Mouse (Mus musculus): Measurements from ENCODE around the gene Wdr45b.
"Not testable (repeated sequence)": the region's sequence is repeated elsewhere in the genome, so short reads cannot be mapped to it uniquely, and the experiment has no call there.

The Wdr45b gene

GRCm38 (mm10) chr11:121354091-121354707 is at the start of gene Wdr45b:
Wdr45b (minus strand) TSS chr11:121354445.
- in situ Hi-C loops (cut with MboI, MseI) = no loop called here

- in situ Hi-C loops (cut with MboI, MseI) = no loop called here
Observed at GRCm38 (mm10) chr11:121392405-121392804, 38.2 kb upstream of the Wdr45b start.

- in situ Hi-C loops (cut with MboI, MseI) = no loop called here
Observed at GRCm38 (mm10) chr11:121390793-121391192, 36.5 kb upstream of the Wdr45b start.

- in situ Hi-C loops (cut with MboI, MseI) = no loop called here
Observed at GRCm38 (mm10) chr11:121388554-121388945, 34.3 kb upstream of the Wdr45b start.

GRCm38 (mm10) chr11:121387750-121388553 is 33.7 kb upstream of the Wdr45b start, which contains the start of gene Rab40b:
Rab40b (minus strand) TSS chr11:121388251.
- in situ Hi-C loops (cut with MboI, MseI) = no loop called here

- in situ Hi-C loops (cut with MboI, MseI) = no loop called here
Observed at GRCm38 (mm10) chr11:121380294-121380693, 26.0 kb upstream of the Wdr45b start.

GRCm38 (mm10) chr11:121378644-121379043 is 24.4 kb upstream of the Wdr45b start:
- in situ Hi-C loops (cut with MboI, MseI) = no loop called here

- in situ Hi-C loops (cut with MboI, MseI) = loop anchor here in 1 of 2 experiments (5.0 kb wide), 1 partner anchor 79 kb away; the partner anchor contains the start of gene Tbcd
Observed at GRCm38 (mm10) chr11:121373305-121373704, 19.1 kb upstream of the Wdr45b start.

GRCm38 (mm10) chr11:121370337-121370994 is 16.2 kb upstream of the Wdr45b start:
- in situ Hi-C loops (cut with MboI, MseI) = loop anchor here in 1 of 2 experiments (5.0 kb wide), 1 partner anchor 82 kb away; the partner anchor contains the start of gene Tbcd

- in situ Hi-C loops (cut with MboI, MseI) = loop anchor here in 1 of 2 experiments (5.0 kb wide), 1 partner anchor 83 kb away; the partner anchor contains the start of gene Tbcd
Observed at GRCm38 (mm10) chr11:121369622-121370021, 15.4 kb upstream of the Wdr45b start.

GRCm38 (mm10) chr11:121368731-121369130 is 14.5 kb upstream of the Wdr45b start:
- in situ Hi-C loops (cut with MboI, MseI) = no loop called here

GRCm38 (mm10) chr11:121367170-121367707 is 13.0 kb upstream of the Wdr45b start:
- in situ Hi-C loops (cut with MboI, MseI) = no loop called here

GRCm38 (mm10) chr11:121362212-121362611 is 8.0 kb upstream of the Wdr45b start:
- in situ Hi-C loops (cut with MboI, MseI) = no loop called here

GRCm38 (mm10) chr11:121353326-121354090 is 737 bp downstream of the Wdr45b start:
- in situ Hi-C loops (cut with MboI, MseI) = no loop called here

- in situ Hi-C loops (cut with MboI, MseI) = not testable (repeated sequence)
Observed at GRCm38 (mm10) chr11:121348727-121349126, 5.5 kb downstream of the Wdr45b start.

GRCm38 (mm10) chr11:121348166-121348565 is 6.1 kb downstream of the Wdr45b start:
- in situ Hi-C loops (cut with MboI, MseI) = no loop called here

- in situ Hi-C loops (cut with MboI, MseI) = no loop called here
Observed at GRCm38 (mm10) chr11:121347036-121347435, 7.2 kb downstream of the Wdr45b start.

GRCm38 (mm10) chr11:121342423-121342822 is 11.8 kb downstream of the Wdr45b start:
- in situ Hi-C loops (cut with MboI, MseI) = not testable (repeated sequence)

- in situ Hi-C loops (cut with MboI, MseI) = no loop called here
Observed at GRCm38 (mm10) chr11:121340287-121340686, 14.0 kb downstream of the Wdr45b start.

- in situ Hi-C loops (cut with MboI, MseI) = no loop called here
Observed at GRCm38 (mm10) chr11:121339647-121340046, 14.6 kb downstream of the Wdr45b start.

- in situ Hi-C loops (cut with MboI, MseI) = no loop called here
Observed at GRCm38 (mm10) chr11:121331641-121332040, 22.6 kb downstream of the Wdr45b start.
